Mouse (Mus musculus): ENCODE data around the gene Ezr. TPM values are rescaled to one million over a fixed set of nuclear protein-coding genes. Genes with fewer than 3 reads are reported as not detected.

The Ezr gene
- polyA plus RNA-seq, 1 experiment from 2014 or later: 55.0 TPM

GRCm38 (mm10) chr17:6808521-6809165, 26.1 kb upstream of the Ezr start:
- Histone ChIP-seq H3K9me3 (no peaks in the 10 kb centered on the region), H3K4me1 (peaks cover 10% of the 10 kb centered on the region), H3K4me3 (no peak overlapping the region), H3K36me3 (replicated peaks) (no peaks in the 10 kb centered on the region), H3K27ac (replicated peaks) (no peak overlapping the region), H3K27me3 (replicated peaks; ENCODE audit: low read depth, poor library complexity, severe bottlenecking) (no peaks in the 10 kb centered on the region)
- WGBS: 80% methylated on average over 8 of the region's 8 CpGs
- DNase-seq (ENCODE audit: low spot score): no peak

- Histone ChIP-seq H3K36me3 (replicated peaks) (no peaks in the 10 kb centered on the region), H3K4me1 (peaks cover 9% of the 10 kb centered on the region), H3K27ac (replicated peaks) (no peak overlapping the region), H3K4me3 (no peak overlapping the region), H3K9me3 (no peaks in the 10 kb centered on the region), H3K27me3 (replicated peaks; ENCODE audit: low read depth, poor library complexity, severe bottlenecking) (no peaks in the 10 kb centered on the region)
- no peak for DNase-seq (ENCODE audit: low spot score)
- 88% methylated on average over 16 of the region's 16 CpGs for WGBS
Measured at GRCm38 (mm10) chr17:6807827-6808520, 25.4 kb upstream of the Ezr start.

DNA sequence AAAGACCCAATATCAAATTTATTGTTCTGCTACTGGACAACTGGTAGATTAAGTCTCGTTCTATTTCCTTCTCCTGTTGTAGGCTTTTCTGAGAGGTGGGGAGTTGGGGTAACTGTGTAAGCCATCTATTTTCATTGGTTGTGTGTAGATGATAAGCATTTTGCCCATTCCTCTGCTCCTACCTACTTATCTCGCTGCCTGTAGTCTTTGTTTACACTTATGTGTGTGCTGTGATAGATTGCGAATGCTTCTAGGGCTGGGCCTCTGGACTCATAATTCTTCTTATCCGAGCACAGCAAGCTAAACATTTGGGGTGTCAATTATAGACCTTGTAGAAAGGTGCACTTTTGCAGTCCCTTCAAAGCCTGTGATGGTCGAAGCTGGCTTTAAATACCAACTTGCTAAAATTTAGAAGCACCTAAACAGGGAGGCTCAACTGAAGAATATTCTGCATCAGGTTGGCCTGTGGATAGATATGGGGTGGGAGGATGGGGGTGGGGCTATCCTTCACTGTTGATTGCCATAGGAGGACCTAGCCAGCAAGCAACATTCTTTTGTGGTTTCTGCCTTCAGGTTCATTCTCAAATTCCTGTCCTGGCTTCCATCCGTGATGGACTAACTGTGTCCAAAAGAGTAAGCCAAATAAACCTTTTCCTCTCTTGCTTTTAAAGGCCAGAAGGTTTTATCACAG, 22.4 kb upstream of the Ezr start:
- Histone ChIP-seq H3K4me3 (no peak overlapping the region), H3K27me3 (replicated peaks; ENCODE audit: low read depth, poor library complexity, severe bottlenecking) (no peaks in the 10 kb centered on the region)
- 80% methylated on average over 6 of the region's 6 CpGs for WGBS

DNA sequence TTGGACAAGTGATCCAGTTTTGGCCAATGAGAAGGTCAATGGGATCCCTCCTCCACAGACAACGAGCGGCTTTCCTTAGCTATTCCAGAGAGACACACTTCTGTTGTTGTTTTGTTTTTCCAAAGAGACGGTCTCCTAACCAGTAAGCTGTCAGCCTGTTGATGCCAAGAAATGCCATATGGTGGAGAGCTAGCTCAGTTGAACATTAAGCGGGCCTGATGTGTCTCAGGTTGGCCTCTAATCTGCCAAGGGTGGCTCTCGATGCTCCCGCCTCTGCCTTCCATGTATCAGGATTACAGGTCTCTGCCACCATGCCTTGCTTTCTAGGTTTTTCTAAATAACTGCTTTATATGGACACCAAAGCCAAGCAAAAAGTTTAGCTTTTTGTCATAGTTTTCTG, 21.5 kb upstream of the Ezr start:
- no peak for DNase-seq (ENCODE audit: low spot score)
- Histone ChIP-seq H3K27ac (replicated peaks) (no peak overlapping the region), H3K27me3 (replicated peaks; ENCODE audit: low read depth, poor library complexity, severe bottlenecking) (no peaks in the 10 kb centered on the region), H3K9me3 (peaks cover 8% of the 10 kb centered on the region; the same call in 1 of the 2 replicates), H3K4me3 (no peak overlapping the region), H3K36me3 (replicated peaks) (no peaks in the 10 kb centered on the region), H3K4me1 (no peaks in the 10 kb centered on the region)
- WGBS: 85% methylated on average over 6 of the region's 6 CpGs

More for the DNA sequence above, 22.4 kb upstream of the Ezr start:
- Histone ChIP-seq H3K9me3 (peaks cover 8% of the 10 kb centered on the region; the same call in 1 of the 2 replicates), H3K4me1 (no peaks in the 10 kb centered on the region), H3K36me3 (replicated peaks) (no peaks in the 10 kb centered on the region), H3K27ac (replicated peaks) (no peak overlapping the region)
- no peak for DNase-seq (ENCODE audit: low spot score)

DNA sequence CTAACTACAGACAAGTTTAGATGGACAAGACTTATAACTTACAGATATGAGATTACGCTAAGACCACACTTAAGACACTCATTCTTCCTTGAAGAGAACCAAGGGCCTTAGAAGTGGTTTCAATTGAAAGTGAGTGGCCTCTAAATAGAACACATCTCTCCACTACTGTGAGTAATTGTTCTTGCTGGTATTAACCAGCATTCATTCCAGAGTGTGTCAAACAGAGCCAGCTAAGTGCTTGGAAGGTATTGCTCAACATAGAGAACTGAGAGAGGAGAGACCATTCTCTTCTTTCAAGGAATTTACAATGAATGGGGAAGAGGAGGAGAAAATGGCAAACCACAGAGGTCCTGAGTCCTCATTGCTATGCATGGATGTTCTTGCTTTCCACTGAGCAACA, 21.0 kb upstream of the Ezr start:
- Histone ChIP-seq H3K27ac (replicated peaks) (no peak overlapping the region), H3K9me3 (peaks cover 8% of the 10 kb centered on the region; the same call in 1 of the 2 replicates), H3K4me3 (no peak overlapping the region), H3K27me3 (replicated peaks; ENCODE audit: low read depth, poor library complexity, severe bottlenecking) (no peaks in the 10 kb centered on the region), H3K4me1 (no peaks in the 10 kb centered on the region), H3K36me3 (replicated peaks) (no peaks in the 10 kb centered on the region)
- WGBS: 92% methylated on average over 1 of the region's 1 CpGs
- no peak for DNase-seq (ENCODE audit: low spot score)

DNA sequence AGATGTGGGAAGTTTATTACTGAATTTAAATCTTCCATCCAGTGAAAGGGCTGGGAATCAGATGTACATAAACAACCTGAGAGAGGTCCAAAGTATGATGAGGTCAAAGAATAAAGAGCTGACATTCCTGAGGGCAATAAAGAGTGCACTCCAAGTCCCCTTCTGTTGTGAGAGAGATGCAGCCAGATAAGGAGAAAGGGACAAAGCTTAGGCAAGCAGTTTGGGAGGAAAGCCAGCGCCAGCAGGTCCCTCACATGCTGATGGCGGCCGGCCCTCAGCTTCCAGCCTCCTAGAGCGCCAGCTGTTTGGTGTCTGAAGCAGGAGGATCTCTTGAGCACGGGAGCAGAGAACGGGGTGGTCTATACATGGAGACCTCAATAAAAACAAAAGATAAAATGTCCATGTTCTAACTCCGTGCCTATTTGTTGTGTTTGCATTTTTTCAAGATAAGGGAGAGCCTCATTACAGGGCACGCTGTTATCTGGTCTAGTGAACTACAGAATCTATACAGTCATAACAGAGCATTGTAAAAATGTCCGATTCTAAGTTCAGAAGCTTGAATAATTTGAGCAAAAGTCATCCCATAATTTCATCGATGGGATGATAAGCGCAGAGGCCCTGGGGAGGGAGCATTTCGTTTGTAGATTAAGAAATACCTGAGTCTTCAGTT, 15.9 kb upstream of the Ezr start:
- Histone ChIP-seq H3K27ac (replicated peaks) (no peak overlapping the region), H3K9me3 (peaks cover 8% of the 10 kb centered on the region; the same call in 1 of the 2 replicates), H3K27me3 (replicated peaks; ENCODE audit: low read depth, poor library complexity, severe bottlenecking) (0 out of 2 replicates have a peak, but pooled peaks cover 5% of the 10 kb centered on the region), H3K36me3 (replicated peaks) (no peaks in the 10 kb centered on the region), H3K4me1 (peaks cover 16% of the 10 kb centered on the region), H3K4me3 (no peak overlapping the region)
- WGBS: 88% methylated on average over 12 of the region's 12 CpGs
- DNase-seq (ENCODE audit: low spot score): no peak

DNA sequence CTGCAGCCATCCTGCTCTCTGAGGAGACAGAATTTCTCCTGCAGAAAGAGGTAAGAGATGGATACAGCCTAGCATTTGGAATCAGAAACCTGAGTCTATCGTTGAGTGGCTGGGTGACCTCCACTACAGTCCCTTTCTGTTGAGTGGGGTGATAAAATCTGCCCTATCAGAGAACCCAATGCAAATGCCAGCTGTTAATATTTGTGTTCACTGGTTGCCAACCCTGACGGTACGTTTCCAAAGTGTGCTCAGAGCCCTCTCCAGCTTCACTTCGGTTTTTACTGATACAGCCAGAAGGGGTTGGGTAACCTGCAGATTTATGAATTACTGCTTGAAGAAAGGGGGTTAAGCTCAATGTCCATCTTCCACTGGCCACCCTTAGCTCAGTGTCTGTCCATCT, 14.9 kb upstream of the Ezr start:
- Histone ChIP-seq H3K27ac (replicated peaks) (no peak overlapping the region), H3K36me3 (replicated peaks) (no peaks in the 10 kb centered on the region), H3K4me3 (no peak overlapping the region), H3K4me1 (peaks cover 16% of the 10 kb centered on the region), H3K9me3 (peaks cover 8% of the 10 kb centered on the region; the same call in 1 of the 2 replicates), H3K27me3 (replicated peaks; ENCODE audit: low read depth, poor library complexity, severe bottlenecking) (0 out of 2 replicates have a peak, but pooled peaks cover 5% of the 10 kb centered on the region)
- no peak for DNase-seq (ENCODE audit: low spot score)
- 85% methylated on average over 4 of the region's 4 CpGs for WGBS

DNA sequence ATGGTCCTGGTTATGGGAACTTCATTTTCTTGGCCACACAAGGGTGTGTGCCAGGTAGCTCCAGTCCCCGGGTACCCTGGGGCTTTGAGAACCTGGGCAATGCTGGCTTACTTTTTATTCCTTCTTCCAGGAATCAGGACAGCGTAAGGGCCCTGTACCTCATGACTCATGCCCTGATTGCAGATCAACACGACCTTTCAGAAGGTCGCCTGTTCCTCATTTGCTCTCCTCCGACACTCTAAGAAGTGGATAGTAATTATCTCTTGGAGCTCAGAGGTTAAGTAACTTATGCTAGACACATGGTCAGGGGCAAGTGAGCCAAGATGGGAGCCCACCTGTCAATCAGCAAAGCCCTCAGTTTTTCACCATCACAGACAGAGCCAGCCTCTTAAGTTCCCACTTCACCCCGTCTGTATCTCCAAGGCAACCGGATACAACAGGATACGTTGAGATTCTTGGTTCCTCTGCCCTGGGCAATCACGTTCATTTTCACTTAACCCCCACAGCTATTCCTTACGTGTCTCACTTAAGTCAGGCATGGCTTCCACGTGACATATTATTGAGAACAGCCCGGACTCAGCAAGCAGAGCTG, 11.7 kb upstream of the Ezr start:
- 42% methylated on average over 12 of the region's 12 CpGs for WGBS
- Histone ChIP-seq H3K9me3 (no peaks in the 10 kb centered on the region), H3K4me1 (peaks cover 16% of the 10 kb centered on the region), H3K4me3 (no peak overlapping the region), H3K27ac (replicated peaks) (no peak overlapping the region), H3K27me3 (replicated peaks; ENCODE audit: low read depth, poor library complexity, severe bottlenecking) (peaks cover 10% of the 10 kb centered on the region), H3K36me3 (replicated peaks) (no peaks in the 10 kb centered on the region)
- no peak for DNase-seq (ENCODE audit: low spot score)

DNA sequence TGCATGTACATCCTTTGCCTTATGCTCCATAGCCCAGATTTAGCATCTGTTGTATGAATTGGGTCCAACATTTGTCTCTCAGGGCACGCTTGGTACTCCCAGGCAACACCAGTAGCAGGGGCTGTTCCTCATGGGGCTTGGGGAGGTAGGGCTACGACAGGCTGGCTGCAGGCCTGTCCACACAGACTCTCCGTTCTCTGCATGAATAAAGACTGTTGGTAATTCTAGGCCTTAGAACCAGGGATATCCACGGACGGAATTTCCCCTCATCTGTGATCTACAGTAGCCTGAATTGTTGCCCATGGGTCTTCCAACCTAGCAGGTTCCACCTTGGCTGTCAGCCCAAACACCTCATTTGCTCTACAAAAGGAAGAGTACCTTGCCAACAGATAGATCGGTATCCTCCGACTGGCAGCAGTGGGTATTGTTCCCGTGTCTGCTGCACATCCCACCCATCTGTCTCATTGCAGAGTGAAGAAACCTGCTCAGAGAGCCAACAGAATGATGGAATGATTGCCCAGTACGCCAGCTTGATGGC, 7.1 kb upstream of the Ezr start:
- no peaks in the 10 kb centered on the region for H3K36me3 ChIP-seq (replicated peaks)
- 88% methylated on average over 9 of the region's 9 CpGs for WGBS
- H3K4me3 ChIP-seq: no peak overlapping the region
- no peaks in the 10 kb centered on the region for H3K9me3 ChIP-seq
- DNase-seq (ENCODE audit: low spot score): no peak
- H3K27me3 ChIP-seq (replicated peaks; ENCODE audit: low read depth, poor library complexity, severe bottlenecking): peaks cover 9% of the 10 kb centered on the region
- H3K27ac ChIP-seq (replicated peaks): no peak overlapping the region
- peaks cover 11% of the 10 kb centered on the region for H3K4me1 ChIP-seq

- peaks cover 11% of the 10 kb centered on the region for H3K27me3 ChIP-seq (replicated peaks; ENCODE audit: low read depth, poor library complexity, severe bottlenecking)
- no peak overlapping the region for H3K27ac ChIP-seq (replicated peaks)
- H3K9me3 ChIP-seq: no peaks in the 10 kb centered on the region
- DNase-seq (ENCODE audit: low spot score): no peak
- H3K36me3 ChIP-seq (replicated peaks): no peaks in the 10 kb centered on the region
- peaks cover 7% of the 10 kb centered on the region for H3K4me1 ChIP-seq
- H3K4me3 ChIP-seq: no peak overlapping the region
Measured at GRCm38 (mm10) chr17:6789103-6789502, 6.5 kb upstream of the Ezr start.

- WGBS: 89% methylated on average over 4 of the region's 4 CpGs
- Histone ChIP-seq H3K27me3 (replicated peaks; ENCODE audit: low read depth, poor library complexity, severe bottlenecking) (peaks cover 22% of the 10 kb centered on the region), H3K36me3 (replicated peaks) (no peaks in the 10 kb centered on the region), H3K4me3 (no peak overlapping the region), H3K27ac (replicated peaks) (no peak overlapping the region), H3K4me1 (peaks cover 14% of the 10 kb centered on the region), H3K9me3 (no peaks in the 10 kb centered on the region)
- DNase-seq (ENCODE audit: low spot score): no peak
Measured at GRCm38 (mm10) chr17:6787241-6787640, 4.7 kb upstream of the Ezr start.
